Mouse (Mus musculus) adrenal gland, postnatal 10 days (tissue): Measurements from ENCODE around the gene Tbrg4. TPM values are rescaled to one million over a fixed set of nuclear protein-coding genes. Genes with fewer than 3 reads are reported as not detected.
"Not testable (repeated sequence)": the region's sequence is repeated elsewhere in the genome, so short reads cannot be mapped to it uniquely, and the experiment has no call there.

ENCODE experiments used
- DNase-seq: peaks from one replicate; pipeline ENCODE4 v3.0.0; 2021; ENCODE audit warnings: mixed read lengths
- long read RNA-seq, 2 experiments: library from polyadenylated mRNA; stranded (forward); transcript quantifications; one replicate each; pipeline ENCODE4 v2.0.0; 2021
- total RNA-seq, 2 experiments: library from RNA; stranded (reverse); gene quantifications; 2 replicates each; pipeline ENCODE4 v1.2.3; 2021

Tbrg4 gene
- 10 to 100 TPM; 86.9 to 95.1 TPM for total RNA-seq
- long read RNA-seq, experiment 1, transcript Tbrg4-201 (12 exons, 2,290 nt), result major isoform, 15 of 36 reads
- long read RNA-seq, experiment 1, partial matches to known transcripts, result 11 of 36 reads
- long read RNA-seq, experiment 1, other reads (novel, unspliced or antisense), result 10 of 36 reads
- long read RNA-seq, experiment 2, transcript Tbrg4-201 (12 exons, 2,290 nt), result major isoform, 18 of 39 reads
- long read RNA-seq, experiment 2, transcript Tbrg4-211 (13 exons, 2,324 nt), result minor isoform, 10 of 39 reads
- long read RNA-seq, experiment 2, partial matches to known transcripts, result 6 of 39 reads
- long read RNA-seq, experiment 2, other reads (novel, unspliced or antisense), result 5 of 39 reads

DNA sequence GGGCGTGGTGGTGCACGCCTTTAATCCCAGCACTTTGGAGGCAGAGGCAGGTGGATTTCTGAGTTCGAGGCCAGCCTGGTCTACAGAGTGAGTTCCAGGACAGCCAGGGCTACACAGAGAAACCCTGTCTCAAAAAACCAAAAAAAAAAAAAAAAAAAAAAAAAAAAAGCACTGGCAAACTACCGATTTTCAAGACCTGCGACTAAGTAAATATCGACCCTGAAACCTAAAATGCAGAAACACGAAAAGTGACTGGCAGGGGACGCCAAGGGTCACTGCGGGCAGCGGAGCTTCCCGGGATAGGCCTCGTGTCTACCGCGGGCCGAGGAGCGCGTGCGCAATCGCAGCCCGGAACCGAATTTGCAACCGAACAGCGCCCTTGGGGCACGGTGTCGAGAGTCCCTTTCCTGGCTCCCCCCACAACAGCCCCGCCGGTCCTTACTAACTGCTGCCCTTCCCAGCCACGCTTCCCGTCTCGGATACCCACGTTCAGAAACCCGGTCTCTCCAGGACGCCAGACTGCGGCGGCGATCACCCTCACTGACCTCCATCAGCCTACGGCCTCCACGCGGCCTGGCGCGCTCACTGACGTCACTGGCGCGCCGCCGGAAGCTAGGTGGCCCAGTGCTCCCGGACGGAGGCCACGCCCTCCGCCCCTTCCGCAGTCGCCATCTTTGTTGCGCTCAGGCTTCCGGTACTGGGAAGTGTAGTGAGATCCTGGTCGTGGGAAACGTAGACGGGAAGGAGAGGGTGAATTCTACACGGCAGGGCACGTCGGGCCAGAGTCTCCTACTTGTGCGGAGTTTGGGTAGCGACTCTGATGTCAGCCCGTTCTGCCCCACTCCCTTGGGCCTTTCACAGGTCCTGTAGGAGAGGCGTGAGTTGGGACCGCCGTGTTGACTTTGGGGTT is at the start of gene Tbrg4:
Gene Tbrg4 (minus strand): TSS at position 590 of the 910 bp plus-strand sequence.
- DNase-seq, result peak; percentile 95

DNA sequence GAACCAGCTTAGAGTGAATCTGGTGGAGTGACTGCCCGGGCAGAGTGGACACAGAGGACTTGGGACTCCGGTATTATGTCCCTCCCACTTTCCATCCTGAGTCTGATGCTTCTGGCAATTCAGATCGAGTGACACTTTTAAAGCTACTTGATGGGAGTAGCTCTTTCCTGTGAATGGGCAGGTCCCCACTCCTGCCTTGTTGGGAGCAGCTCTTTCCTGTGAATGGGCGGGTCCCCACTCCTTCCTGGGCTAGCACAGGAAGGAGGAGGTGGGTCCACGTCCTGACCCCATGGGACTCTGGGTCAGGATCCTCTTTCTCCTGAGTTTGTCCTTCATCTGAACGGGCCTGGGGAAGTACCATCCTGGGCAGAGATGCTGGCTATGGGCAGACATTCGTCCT is 49.5 kb upstream of the Tbrg4 start:
- DNase-seq, result no peak

DNA sequence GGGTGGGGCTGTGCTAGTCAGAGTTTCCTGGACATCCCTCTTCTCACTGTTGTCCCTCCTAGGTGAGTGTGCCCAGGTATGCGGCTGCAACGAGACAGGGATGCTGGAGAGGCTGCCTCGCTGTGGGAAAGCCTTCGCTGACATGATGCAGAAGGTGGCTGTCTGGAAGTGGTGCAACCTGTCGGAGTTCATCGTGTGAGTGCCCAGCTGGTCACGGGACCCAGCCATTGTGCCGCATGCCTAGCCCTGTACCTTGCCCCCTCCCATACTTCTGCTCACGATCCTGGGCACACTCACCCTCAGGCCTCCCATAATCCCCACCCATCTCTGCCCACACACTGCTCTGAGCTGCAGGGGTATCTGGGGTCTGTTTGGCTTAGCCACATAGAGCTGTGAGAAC is 48.8 kb upstream of the Tbrg4 start:
- no peak for DNase-seq

DNA sequence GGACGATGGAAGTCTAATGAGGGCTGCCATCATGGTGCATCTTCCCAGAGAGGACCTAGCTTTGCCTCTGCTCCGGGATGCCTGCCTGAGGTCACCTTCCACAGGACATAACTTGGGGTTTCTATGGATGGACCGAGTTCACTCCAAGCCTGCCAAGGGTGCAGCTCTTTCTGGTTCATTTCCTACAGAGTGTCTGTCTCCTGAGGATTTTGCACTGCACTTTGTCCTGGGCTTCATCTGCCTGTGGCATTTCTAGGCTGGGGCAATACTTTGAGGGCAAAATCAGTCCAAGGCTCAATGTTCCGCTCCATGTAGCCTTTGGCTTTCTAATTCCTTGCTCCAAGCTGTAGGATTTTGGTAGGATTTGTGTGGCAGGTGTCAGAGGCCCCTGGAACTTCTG is 45.0 kb upstream of the Tbrg4 start:
- DNase-seq, result no peak

DNA sequence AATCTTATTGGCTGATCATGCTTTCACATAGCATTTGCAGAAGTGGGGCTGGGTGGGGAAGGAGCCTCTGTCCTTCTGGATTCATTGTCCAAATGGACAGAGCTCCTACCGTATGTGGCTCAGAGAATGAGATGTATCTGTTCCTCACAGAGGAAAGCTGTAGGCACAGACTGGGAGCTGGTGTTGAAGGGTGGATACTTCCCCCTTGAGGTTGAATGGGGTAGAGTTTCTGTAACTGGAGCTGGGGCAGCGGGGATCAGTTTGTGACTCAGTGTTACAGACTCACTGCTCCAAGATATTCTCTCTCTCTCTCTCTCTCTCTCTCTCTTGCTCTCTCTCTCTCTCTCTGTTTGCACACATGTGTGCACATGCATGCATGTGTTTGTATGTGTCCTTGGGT is 44.2 kb upstream of the Tbrg4 start:
- no peak for DNase-seq

DNA sequence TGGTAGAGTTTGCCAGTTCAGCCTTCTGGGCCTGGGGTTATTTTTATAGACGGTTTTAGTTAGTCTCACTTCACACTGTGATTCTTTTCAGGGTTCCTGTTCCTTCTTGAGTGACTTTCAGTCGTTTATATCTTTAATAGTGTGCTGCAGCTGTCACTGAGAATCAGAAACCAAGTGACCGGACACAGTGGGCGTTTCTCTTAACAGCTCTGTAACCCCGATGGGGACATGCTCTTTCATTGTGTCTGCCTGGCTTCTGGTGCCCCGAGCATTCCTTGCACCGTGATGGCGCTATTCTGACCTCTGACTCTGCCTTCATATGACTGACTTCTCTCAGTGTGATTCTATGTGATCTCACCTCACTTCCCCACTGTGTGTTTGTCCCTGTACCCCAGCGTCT is 43.2 kb upstream of the Tbrg4 start:
- DNase-seq, result no peak

DNA sequence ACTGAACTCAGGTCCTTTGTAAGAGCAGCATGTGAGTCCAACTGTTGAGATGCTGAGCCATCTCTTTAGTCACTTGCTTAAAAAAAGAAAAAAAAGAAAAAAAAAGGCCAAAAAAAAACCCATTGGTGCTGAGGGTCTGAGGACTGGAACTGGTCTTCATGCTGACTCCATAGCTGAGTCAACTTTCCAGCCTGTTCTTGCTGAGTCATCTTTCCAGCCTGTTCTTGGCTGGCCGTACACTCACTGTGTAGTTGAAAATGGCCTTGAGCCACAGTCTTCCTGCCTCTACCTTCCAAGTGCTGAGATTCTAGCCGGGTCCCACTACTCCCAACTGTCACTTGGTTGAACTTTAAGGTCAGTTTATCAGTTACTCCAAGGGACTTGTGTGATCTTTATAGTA is 40.8 kb upstream of the Tbrg4 start:
- DNase-seq, result no peak

DNA sequence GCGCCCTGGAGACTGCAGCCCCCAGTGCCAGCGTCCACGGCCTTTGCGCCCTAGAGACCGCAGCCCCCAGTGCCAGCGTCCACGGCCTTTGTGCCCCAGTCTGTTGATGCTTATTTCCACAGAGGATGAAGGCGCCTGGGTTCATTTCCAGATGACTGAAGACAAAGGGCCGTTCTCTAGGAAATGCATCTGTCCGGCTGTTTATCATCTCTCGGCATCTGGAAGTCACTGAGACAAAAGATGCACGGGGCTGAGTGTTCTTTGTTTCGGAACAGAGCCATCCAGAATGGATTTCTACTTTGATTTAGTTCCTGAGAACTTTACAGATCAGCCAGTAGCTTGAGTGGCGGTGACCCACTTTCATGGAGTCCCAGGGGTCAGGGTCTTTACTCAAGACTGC is 35.3 kb upstream of the Tbrg4 start:
- DNase-seq, result no peak

DNA sequence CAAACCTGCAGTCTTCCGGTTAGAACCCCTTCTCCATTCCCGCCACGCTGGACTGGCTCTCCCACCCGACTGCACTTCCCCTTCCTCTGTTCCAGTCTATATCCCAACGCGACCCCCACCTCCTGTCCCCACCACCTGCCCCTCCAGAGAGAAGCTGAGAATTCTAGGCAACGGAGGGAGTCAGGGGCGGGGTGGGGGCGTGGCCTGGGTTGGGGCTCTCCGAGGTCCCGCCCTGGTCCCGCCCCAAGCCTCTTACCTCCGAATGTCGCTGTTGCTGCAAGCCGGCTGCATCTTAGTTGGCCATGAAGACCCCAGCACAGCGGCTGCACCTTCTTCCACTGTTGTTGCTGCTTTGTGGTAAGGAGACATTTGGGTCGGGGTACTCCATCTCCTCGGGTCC is 32.4 kb upstream of the Tbrg4 start, which contains the start of gene Ramp3:
Gene Ramp3 (plus strand): TSS at position 251 of the 400 bp plus-strand sequence.
- DNase-seq, result peak; percentile 71

DNA sequence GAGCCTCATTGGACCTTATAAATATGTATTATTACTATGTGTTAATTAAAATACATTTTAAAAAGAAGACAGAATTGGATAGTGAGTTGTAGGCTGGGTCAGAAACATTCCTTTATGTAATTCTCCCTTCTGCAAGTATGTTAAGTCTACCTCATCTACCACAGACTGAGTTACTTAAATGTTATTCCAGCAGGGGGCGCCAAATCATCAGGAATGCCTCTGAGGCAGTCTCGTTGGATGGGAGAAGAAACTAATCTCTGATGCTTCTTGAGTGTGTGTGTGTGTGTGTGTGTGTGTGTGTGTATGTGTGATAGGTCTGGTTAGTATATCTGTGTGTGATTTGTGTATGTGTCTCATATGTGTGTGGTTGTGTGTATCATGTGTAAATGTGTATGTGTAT is 29.0 kb upstream of the Tbrg4 start:
- peak; percentile 89 for DNase-seq

DNA sequence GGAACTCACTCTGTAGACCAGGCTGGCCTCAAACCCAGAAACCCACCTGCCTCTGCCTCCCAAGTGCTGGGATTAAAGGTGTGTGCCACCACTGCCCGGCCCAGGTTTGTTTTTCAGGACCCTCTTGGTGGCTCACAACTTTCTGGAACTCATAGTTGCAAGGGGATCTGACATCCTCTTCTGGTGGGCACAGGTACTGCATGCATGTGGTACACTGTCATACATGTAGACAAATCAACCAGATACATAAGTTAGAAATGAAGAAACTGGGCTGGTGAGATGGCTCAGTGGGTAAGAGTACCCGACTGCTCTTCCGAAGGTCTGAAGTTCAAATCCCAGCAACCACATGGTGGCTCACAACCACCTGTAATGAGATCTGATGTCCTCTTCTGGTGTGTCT is 27.1 kb upstream of the Tbrg4 start:
- not testable (repeated sequence) for DNase-seq

DNA sequence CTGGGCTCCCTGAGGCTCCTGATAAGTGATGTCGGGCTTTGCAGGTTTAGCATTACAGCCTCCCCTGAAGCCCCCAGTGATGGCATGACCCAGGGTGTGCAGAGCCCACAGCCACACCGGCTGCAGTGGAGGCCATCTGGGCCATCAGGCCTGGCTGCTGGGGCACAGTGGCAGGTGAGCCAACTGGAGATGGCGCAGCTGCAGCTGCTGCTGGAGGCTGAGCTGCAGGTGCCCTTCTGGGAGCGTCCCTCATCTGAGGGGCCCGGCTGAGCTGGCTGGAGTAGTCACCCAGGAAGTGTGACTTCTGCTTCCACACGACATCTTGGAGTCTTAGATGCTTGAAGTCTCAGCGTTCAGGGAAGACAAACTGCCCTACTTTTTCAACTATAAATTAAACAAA is 24.7 kb upstream of the Tbrg4 start:
- DNase-seq, result no peak

DNA sequence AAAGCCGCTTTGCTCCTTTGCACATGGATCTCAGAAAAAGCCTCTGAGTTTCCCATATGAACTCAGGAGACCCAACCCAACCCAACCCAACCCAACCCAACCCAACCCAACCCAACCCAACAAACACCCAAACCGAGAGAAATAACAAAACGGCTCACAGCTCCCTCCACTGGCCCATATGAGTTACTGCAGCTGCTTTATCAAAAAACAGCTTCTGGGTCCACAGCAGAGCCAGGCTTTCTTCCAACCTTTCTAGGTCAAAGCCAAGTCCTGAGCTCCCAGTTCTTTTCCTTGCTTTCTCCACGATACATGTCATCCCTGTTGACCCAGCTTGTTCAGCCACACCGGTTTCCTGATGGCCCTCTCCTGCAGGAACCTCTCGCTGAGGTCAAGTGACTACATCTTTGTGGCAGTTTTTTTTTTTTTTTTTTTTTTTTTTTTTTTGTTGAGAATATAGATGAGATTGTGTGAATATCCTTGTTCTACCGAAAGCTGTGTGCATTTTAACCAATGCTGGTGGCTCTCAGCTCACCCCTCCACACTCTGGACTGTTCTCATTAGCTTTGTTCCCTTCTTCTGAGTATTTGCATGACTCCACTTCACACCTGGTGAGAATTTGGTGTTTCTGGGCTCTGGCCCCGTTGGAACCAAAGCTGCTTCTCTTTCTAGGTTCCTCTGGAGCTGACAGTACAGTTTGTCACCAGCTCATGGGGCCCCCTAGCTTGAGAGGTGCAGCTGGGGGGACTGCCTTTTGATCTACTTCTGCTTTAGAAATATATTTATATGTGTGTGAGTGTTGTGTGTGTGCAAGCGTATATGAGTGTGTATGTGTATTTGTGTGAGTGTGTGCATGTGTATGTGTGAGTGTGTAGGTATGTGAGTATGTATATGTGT is 22.2 kb upstream of the Tbrg4 start:
- no peak for DNase-seq

DNA sequence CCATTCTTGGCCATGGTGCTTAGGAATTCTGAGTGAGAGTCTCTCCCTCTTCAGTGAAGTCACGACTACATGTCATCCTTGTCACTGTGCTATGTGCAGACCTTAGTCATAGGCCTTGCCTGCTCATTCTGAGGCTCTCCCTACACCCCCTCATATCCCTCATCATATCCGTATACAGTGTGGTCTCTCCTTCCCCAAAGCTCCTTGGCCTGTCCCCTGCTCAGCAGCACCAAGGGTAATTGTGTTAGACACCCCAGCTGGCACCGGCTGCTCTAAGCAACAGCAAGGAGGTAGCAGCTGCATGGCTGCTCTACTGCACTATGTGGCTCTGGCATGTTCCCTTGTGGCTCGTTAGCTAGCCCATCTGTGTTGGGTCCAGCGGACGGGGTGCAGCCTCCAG is 18.7 kb upstream of the Tbrg4 start:
- DNase-seq, result no peak

DNA sequence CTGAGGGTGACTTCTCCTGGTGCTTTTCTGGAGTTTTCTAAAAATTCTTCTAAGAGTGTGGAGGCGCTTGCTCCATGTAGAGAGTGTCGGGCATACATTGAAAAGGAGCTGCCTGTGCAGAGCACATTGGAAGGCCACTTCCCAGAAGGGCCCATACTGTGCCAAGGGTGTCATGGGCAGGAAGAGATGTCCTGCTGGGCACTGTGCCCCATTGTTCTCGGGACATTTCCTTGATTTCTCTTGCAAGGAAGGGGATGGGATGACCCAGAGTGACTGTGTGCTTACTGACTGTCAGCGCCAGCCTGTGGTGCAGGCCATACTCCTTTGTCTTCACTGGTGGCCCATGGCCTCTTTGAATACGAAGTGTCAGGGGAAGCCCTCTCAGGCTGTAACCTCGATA is 13.2 kb upstream of the Tbrg4 start:
- no peak for DNase-seq

DNA sequence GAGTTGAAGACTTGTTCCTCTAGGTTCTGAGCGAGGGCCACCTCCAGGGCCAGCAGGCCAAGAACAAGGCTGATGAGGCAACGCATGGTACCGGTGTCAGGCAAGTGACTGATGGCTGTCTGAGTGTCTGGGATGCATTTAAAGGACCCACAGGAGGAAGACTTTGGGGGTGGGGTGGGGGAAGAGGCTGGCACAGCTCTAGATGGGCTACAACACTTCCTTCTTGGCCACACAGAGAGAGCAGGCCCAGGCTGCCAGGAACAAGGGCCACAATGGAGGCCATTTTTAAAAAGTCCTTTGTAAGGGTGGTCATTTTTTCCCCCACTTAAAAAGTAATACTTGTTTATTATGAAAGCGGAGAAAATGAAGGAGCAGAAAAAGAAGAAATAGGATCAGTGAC is 12.7 kb upstream of the Tbrg4 start, which contains the start of gene Wap:
Gene Wap (minus strand): TSS at position 101 of the 400 bp plus-strand sequence.
- no peak for DNase-seq

DNA sequence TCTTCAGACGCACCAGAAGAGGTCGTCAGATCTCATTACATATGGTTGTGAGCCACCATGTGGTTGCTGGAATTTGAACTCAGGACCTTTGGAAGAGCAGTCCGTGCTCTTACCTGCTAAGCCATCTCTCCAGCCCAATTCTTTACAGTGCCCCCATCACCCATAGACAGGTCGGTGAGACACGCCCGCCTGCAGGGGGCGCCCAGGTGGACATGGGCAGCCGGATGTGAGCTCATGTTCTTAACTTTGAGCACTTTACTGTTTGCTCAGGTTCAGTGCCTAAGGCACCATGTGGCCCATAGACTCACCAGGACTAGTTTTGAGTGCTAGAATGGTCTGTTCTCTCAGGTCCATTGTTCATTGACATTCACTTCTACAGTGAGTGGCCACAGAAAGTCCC is 10.3 kb upstream of the Tbrg4 start:
- no peak for DNase-seq

DNA sequence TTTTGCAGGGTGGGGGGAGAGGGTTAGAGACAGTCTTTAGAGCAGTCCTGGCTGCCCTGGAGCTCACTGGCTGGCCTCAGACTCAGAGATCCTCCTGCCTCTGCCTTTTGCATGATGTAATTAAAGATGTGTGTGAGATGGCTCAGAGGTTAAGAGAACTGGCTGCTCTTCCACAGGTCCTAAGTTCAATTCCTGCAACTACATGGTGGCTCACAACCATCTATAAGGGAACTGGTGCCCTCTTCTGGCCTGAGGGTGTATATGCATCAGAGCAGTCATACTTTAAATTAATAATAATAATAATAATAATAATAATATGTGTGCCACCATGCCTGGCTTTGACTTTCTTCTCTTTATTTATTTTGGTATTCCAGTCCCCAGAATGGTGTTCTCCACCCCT is 3.8 kb upstream of the Tbrg4 start:
- no peak for DNase-seq

DNA sequence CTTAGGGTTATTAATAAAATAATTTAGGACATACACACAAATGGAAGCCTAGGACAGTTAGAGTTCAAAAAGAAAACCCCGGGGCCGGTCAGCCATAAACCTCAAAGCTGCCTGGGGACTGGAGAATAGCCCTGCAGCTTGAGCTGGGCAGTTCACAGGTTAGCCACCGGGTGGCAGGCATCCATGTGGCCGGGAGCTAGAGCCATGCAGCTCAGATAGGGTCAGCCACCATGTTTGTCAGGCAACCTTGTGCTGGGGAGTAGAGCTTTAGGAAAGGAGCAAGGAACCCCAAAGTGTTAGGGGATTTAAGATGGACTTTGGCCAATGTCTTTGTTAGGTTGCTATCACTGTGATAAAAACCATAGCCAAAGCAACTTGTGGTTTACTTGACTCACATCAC is 2.7 kb upstream of the Tbrg4 start:
- peak; percentile 77 for DNase-seq

DNA sequence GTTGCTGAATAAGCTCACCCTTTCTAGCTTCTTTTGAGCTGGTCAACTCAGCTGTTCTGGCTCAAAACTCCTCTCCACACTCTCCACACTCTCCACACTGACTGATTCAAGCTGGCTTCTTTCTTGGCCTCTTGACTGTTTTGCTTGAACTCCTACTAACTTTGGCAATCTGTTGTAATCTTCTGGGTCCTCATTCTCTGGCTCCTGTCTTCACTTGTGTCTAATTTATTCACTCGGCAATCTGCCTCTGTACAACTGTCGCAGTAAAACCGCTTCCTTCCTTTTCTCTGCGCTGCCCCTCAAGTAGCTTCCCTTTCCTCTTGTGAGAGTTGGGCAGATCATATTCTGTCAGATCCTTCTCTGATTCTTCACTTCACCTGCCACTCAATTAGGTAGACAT is 1.9 kb upstream of the Tbrg4 start:
- DNase-seq, result no peak

DNA sequence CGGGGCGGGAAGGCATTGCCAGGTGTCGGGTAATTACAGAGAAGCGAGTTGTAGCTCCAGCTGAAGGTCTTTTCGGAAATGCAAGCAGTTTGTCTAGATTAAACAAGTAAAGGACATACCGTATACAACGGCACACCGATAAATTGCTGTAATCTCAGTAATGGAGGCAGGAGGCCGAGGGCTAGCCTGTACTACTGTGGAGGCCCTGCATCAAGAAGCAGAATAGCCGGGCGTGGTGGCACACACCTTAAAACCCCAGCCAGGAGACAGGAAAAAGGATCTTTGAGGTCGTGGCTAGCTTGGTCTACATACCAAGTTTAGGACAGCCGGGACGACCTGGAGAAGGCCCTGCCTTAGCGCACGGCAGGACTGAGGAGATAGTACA is 513 bp upstream of the Tbrg4 start:
- DNase-seq, result no peak

DNA sequence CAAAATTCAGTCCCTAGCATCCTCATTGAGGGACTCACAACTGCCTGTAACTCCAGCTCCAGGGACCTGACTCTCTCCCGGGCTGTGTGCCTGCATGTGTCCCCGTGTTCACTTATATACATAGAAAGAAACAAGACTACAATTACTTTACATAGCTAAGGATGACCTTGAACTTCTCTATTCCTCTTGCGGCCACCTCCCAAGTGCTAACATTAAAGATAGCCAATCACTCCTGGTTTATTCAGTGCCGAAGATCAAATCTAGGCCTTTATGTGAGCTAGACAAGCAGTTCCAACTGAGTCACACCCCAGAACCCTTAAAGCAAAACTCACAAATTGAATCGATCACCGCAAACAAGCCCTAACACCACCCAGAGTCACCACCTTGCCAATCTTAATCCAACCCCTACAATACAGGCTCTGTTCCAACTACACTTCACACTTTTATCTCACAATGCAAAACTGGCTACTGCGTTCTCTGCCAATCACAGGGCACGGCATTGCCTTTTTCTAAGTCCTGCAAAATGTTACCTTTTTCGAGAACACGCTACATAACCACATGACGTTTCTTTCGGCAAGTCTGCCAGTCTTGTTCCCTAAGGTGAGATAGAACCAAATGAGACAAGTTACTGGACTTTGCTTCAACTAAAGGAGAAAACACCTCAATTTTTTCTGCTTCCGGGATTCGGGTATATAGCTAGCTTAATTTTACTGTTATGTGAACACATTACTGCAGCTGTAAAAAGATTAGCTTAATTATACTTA is 1.1 kb downstream of the Tbrg4 start:
- no peak for DNase-seq
